Comparison of ENCODE assay signal across 17 mouse cellular contexts in the genomic region with DNA sequence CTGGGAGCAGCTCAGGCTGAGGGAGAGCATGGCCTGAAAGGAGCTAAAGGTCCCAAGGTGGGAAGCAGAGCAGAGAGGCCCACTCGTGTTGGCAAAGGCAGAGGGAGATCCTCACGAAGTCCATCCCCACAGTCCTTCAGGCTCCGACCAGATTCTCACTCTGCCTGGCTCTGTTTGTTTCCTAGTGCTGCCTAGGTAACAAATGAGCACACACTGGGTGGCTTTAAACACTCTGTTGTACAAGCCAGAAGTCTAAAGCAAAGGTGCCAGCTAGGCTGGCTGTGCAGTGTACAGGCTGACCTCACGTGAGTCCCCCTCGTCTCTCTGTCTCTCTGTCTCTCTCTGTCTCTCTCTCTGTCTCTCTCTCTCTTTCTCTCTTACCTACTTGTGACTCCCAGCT.
A peak's percentile ranks its signal among the peaks of the same experiment; 100 is the strongest.
DNase-seq lines count a peak whose midpoint lies in the region; ATAC-seq and TF ChIP-seq lines count a peak whose summit lies in the region.
"Had no signal": no experiment of that assay in that cellular context is flagged by ENCODE, and none has a peak within 500 bp of the region (broad histone marks: within the 10 kb centered on the region; RNA-seq: fewer than 3 reads in every experiment).

No protein-coding gene starts in this region.

- no peak for DNase-seq in forebrain, embryonic 10.5 days (ENCODE audit: extremely low spot score, low spot score)
- DNase-seq in heart, postnatal 4 days: peak; percentile 19
- DNase-seq in heart, postnatal 36 days: no peak
- DNase-seq in lung, postnatal 0 days (ENCODE audit: low spot score): no peak
- DNase-seq in lung, postnatal 4 days: no peak
- peak; percentile 52 for DNase-seq in MN1 (ENCODE audit: low spot score)
- no peak for DNase-seq in left cerebral cortex, adult 8-10 months (ENCODE audit: low spot score in 2 of 2)
- DNase-seq: adrenal gland, postnatal 25 days; cerebellum, adult 9-10 months; forebrain, postnatal 0 days; kidney, adult 8-10 months; kidney, postnatal 10 days; right cerebral cortex, postnatal 14 days had no signal

- H3K4me2 ChIP-seq in forebrain, embryonic 13.5 days: no peak overlapping the region
- no peak overlapping the region for H3K4me2 ChIP-seq in lung, postnatal 0 days (replicated peaks; ENCODE audit: low read depth, low read length)
- H3K4me2 ChIP-seq: heart, embryonic 13.5 days; midbrain, embryonic 12.5 days had no signal

- peaks cover 38% of the 10 kb centered on the region for H3K4me1 ChIP-seq in forebrain, embryonic 10.5 days
- H3K4me1 ChIP-seq in forebrain, embryonic 13.5 days: peaks cover 29% of the 10 kb centered on the region
- no peaks in the 10 kb centered on the region for H3K4me1 ChIP-seq in lung, postnatal 0 days (ENCODE audit: insufficient read depth, low read depth, low read length)

- ATAC-seq in forebrain, embryonic 13.5 days: no peak
- peak; percentile 28; the same call in 1 of the 2 replicates for ATAC-seq in lung, postnatal 0 days
- ATAC-seq: forebrain, postnatal 0 days had no signal

- peaks cover 14% of the 10 kb centered on the region for H3K27me3 ChIP-seq in forebrain, embryonic 10.5 days (ENCODE audit: poor library complexity, severe bottlenecking)
- H3K27me3 ChIP-seq in forebrain, embryonic 13.5 days: 0 out of 2 replicates have a peak, but pooled peaks cover 5% of the 10 kb centered on the region
- H3K27me3 ChIP-seq in lung, postnatal 0 days (replicated peaks; ENCODE audit: insufficient read depth, low read length): no peaks in the 10 kb centered on the region

- no peaks in the 10 kb centered on the region for H3K36me3 ChIP-seq in forebrain, embryonic 10.5 days (replicated peaks)
- H3K36me3 ChIP-seq in forebrain, embryonic 13.5 days (ENCODE audit: poor library complexity, severe bottlenecking): no peaks in the 10 kb centered on the region
- no peaks in the 10 kb centered on the region for H3K36me3 ChIP-seq in lung, postnatal 0 days (ENCODE audit: insufficient read depth, low read length)
- H3K36me3 ChIP-seq: embryonic facial prominence, embryonic 10.5 days; heart, embryonic 13.5 days; midbrain, embryonic 12.5 days had no signal

- H3K4me3 ChIP-seq in forebrain, embryonic 10.5 days: no peak overlapping the region
- H3K4me3 ChIP-seq in forebrain, embryonic 13.5 days: no peak overlapping the region
- no peak overlapping the region for H3K4me3 ChIP-seq in lung, postnatal 0 days (ENCODE audit: low read depth, low read length)
- H3K4me3 ChIP-seq: embryonic facial prominence, embryonic 10.5 days; heart, embryonic 13.5 days; midbrain, embryonic 12.5 days had no signal

- 85% methylated on average over 5 of the region's 5 CpGs for WGBS in forebrain, embryonic 10.5 days
- 60% methylated on average over 5 of the region's 5 CpGs for WGBS in forebrain, embryonic 13.5 days
- 55% methylated on average over 5 of the region's 5 CpGs for WGBS in lung, postnatal 0 days

- no peak for TF ChIP-seq CTCF in lung, postnatal 0 days (IDR thresholded peaks at IDR 0.05)

- intact Hi-C loops in heart, postnatal 36 days (cut with DNase I): no loop called here

- no peak for TF ChIP-seq EP300 in lung, postnatal 0 days (IDR thresholded peaks at IDR 0.05)

- H3K9me3 ChIP-seq in forebrain, embryonic 10.5 days: no peaks in the 10 kb centered on the region; the same call in 1 of the 2 replicates
- H3K9me3 ChIP-seq in forebrain, embryonic 13.5 days (replicated peaks): no peaks in the 10 kb centered on the region
- H3K9me3 ChIP-seq in lung, postnatal 0 days (ENCODE audit: low read length): no peaks in the 10 kb centered on the region
- H3K9me3 ChIP-seq: embryonic facial prominence, embryonic 10.5 days; heart, embryonic 13.5 days; midbrain, embryonic 12.5 days had no signal

- peak overlapping the region; percentile 22; the same call in 1 of the 2 replicates for H3K27ac ChIP-seq in forebrain, embryonic 10.5 days
- no peak overlapping the region for H3K27ac ChIP-seq in forebrain, embryonic 13.5 days
- no peak overlapping the region for H3K27ac ChIP-seq in lung, postnatal 0 days (ENCODE audit: low read length)
- H3K27ac ChIP-seq: embryonic facial prominence, embryonic 10.5 days; heart, embryonic 13.5 days; midbrain, embryonic 12.5 days had no signal

- no peak overlapping the region for H3K9ac ChIP-seq in forebrain, embryonic 13.5 days
- H3K9ac ChIP-seq in lung, postnatal 0 days (replicated peaks; ENCODE audit: low read depth): no peak overlapping the region
- H3K9ac ChIP-seq: forebrain, postnatal 0 days; heart, embryonic 13.5 days; midbrain, embryonic 12.5 days had no signal

Comparison
In these comparisons a context has a peak if more than half of its experiments do, and no peak if none do; other contexts are left out.
1. DNase-seq: peak in heart, postnatal 4 days (single experiment) and MN1 (single experiment); none in forebrain, embryonic 10.5 days (single experiment), heart, postnatal 36 days (0 of 2), lung, postnatal 0 days (single experiment), lung, postnatal 4 days (0 of 2) and left cerebral cortex, adult 8-10 months (0 of 2).